Mouse (Mus musculus) heart, adult 8-10 months (tissue): Measurements from ENCODE around the gene P2rx5. TPM values are rescaled to one million over a fixed set of nuclear protein-coding genes. Genes with fewer than 3 reads are reported as not detected.

ENCODE experiments used
- DNase-seq: peaks from one replicate; pipeline ENCODE4 v3.0.0; 2022; ENCODE audit warnings: low spot score
- total RNA-seq, 4 experiments: library from RNA; stranded (reverse); gene quantifications; 2 replicates each; pipeline ENCODE4 v1.2.4; 2022

Gene P2rx5
- total RNA-seq, 4 experiments from 2014 or later = 14.2 to 19.7 (median 16.6) TPM

DNA sequence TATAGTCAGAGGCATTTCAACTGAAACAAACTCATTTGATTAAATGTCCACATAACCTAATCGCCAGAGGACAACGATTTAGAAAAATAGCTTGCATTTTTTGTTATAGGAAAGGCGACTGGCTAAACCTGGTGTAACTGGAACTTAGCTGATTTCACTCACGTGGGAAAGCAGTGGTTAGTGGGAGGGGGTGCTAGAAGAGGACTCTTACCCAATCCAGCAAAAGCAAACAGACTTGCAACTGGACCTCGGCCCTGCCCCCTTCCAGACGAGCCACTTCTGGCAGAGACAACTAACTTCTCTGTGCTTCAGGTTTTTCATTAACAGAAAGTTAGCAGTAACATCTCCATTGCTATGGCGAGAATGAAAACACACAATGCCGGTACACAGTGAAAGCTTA, 15.4 kb downstream of the P2rx5 start:
- no peak for DNase-seq

DNA sequence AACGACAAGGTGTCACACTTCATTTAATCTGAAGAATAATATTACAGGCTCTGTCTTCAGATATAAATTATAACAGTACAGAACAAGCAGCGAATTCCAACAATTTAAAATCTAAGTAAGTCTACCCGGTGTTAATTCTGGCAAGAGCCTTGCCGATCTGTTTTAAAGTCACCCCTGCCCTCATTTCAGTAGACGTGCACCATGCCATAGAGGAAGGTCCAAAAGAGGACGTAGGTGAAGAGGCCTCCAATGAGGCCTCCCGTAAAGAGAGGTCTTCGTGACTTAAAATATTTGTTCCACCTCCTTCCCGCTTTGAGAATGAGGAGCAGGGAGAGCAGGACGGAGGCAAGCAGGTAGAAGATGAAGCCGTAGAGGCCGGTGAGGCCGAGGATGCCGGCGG, 16.0 kb downstream of the P2rx5 start:
- no peak for DNase-seq

DNA sequence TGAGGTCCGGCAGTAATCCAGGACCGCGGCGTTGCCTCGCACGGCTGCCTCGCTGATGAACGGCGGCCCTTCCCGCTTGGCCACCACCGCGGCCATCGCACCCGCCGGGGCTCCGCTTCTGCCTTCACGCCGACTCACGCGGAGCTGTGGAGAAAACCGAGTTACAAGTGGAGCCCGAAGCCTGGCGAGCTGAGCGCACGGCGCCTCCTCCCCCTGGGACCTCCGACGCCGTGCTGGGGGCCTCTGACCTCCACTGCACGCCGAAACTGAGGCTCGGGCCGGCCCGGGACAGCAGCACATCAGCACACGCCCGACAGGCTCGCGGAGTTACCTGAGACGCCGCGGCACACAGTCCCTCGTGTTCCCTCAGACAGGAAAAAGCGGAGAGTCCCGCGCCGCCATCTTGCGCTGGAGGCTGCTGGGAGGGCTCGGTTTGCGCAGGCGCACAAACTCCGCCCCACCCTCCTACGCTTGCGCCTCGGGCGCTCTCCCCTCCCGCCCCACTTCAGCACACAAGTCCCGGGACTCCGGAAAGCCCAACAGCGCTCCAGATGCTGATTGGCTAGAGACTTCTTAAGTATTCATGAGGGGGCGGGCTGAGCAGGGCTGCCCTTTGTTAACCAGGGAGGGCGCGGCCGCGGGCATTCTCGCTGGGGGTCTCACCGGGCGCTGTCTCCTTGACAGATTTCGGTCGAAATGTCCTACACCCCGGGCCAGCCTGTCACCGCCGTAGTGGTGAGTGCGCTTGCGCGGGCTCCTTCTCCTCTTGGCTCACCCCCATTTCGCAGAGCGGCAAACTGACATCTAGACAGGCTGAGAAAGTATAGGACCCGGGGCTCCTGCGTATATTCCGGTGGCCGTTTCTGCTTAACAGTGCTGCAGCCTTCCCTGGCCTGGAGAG, 16.6 kb downstream of the P2rx5 start, which contains the start of the genes Emc6 and Tax1bp3:
Emc6 (minus strand) TSS at position 430 of the 901 bp plus-strand sequence.
Tax1bp3 (plus strand) TSS at position 476 of the 901 bp plus-strand sequence.
- peak; percentile 96 for DNase-seq

DNA sequence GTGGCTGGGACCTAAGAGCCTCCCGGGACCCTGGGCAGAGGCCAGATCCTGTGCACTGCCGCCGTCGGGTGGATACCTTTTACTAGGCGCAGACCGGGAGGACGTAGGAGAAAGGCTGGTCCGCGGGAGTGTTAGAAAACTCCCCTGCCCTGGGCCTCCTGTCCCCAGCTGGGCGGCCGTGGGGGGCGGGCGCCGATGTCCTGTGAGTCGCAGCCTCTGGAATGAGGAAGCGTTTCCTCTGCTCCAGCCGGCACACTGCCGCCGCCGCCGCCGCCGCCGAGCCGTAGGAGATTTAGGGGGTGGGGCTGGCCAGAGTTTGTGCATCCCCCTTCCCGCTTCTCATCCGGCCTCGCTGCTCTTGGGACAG, 17.3 kb downstream of the P2rx5 start:
- peak; percentile 84 for DNase-seq

DNA sequence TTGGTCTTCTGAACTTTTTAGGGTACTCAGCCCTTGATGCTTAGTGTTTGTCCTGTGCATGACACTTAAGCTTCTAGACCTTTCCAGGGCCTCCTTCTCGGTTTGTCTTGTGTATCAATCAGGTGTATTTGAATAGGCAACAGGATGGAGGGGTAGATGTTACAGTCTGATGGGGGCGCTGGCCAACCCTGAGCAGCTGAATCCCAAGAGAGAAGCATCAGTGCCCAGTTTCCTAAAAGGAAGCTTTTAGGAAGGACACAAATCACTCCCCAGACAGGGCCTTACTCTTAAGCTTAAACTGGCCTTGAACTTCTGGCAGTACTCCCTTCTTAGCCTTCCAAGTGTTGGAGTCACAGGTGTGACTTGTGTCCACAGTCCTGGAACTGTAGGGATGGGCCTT, 17.7 kb downstream of the P2rx5 start:
- DNase-seq = no peak

DNA sequence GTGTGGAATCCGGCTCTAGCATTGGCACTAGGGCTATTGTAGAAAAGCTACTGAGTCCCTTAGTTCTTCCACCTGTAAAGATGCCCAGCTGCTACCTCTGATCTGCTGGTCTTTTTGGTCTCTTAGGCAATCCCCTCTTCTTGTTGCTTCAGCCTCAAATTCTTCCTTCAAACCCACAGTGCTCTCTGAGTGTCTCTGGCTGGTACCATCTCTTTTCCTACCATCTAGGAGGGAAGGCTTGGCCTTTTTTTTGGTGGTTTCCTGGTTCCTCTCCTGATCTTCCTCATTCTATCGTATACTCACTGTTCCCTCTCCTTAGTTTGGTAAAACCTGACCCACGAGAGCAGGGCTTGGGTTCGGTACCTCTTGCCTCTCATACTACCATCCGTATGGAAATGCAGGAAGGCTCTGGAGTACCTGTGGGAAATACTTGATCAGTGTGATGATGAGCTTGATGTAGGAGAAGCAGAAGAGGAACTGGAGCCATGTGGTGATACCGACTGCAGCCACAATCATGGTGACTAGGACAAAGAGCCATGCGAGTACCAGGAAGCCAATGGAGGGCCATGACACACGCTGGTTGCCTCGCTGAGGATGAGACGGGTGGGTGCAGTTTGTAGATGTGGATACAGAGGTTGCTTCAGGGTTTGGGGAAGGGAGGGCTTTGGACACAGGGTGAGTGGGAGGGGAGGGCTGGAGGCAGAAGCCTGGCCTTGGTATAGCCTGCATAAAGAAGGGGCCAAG, 25.8 kb downstream of the P2rx5 start:
- no peak for DNase-seq

DNA sequence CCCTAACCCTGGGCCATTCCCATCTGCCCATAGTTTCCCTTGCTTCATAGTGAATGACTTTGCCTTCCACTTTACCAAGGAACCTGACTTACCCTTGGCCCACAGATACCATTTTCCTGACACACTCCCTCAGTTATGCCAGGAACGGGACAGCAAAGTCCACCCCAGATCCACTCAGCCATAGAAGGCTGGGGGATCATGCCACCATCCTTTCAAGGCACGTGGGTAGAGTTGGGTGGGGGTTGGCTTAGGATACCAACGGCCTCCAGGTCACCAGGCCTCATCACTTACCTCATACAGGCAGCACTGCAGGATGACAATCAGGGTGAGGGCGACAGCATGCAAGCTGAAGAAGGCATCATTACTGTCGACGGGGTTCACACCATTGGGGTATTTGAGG, 27.0 kb downstream of the P2rx5 start:
- no peak for DNase-seq

DNA sequence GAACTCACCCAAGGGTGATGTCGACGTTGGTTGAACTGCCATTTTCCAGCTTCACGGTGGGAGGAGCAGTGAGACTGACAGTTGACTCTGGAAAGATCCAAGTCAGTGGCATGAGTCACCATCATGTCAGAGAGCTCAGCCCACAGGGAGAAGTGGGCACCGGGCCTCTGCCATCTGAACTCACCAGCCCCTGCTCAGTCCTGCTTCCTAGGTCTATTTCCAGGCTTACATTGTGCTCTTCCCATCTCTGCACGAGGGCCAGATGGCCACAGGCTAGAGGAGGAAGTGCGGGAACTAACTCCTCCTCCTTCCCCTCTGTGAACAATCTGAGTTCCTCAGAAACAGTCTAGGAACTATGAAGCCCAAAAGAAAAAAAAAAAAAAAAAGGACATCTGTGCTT, 32.8 kb downstream of the P2rx5 start:
- no peak for DNase-seq

DNA sequence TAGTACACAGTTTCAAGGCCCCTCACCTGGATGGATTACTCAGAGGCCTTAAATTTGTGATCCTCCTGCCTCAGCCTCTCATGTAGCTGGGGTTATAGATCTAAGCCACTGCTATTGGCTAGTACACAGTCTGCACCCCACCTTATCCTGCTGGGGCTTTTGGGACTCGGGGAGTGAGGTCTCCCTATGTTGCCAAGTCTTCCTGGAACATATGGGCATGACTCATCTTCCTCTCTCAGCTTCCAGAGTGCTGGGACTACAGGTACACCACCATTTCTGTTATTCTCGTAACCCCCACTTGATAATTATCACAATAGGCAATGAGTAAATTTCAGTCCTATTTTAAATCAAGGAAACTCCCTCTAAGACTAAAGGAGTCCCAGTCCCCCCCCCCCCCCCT, 34.2 kb downstream of the P2rx5 start:
- no peak for DNase-seq

DNA sequence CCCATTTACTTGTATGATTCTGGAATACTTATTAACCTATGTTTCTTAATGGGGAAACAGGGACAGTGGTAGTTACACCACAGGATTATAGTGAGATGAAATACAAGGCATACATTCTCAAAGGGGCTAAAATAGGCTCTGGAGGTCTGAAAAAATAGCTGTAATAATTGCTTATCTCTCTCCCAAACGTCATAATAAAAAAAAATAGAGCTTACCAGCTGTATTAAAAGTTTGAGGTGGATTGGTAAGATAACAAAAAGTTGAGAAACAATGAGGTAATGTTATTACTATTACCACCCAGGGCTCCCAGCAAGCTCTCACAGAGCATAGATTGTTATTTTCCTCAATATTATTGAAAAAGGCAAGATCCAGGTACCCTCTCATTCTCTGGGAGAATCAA, 38.0 kb downstream of the P2rx5 start:
- DNase-seq = no peak

DNA sequence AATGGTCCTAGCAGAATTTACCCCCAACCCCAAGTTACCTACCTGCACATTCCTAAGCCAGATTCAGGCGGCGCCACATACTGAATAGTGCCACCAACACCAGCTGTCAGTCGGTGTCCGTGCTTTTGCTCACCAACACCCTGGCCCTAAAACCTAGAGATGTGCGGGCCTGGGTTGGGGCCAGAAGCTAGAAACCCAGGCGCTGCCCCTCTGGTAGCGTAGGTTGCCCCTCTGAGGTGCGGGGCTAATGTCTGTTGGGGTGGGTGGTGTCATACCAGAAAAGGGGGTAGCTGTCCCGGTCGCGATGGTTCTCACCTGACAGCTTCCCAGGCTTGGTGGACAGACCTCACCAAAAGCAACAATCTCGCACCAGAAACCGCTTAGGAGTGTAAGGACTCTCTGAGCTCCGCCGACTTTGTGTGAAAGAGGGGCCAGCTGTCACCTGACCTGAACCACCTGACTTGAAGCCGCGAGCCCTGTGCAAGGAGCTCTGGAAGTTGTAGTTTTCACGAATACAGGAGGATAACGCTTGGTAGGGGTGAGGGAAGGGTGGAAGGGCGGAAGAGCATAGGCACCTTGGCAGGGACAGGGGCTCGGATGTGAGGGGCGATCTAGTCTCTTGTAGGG, 38.5 kb downstream of the P2rx5 start, which contains the start of gene Ctns:
Ctns (minus strand) TSS at position 440 of the 627 bp plus-strand sequence.
- peak; percentile 91 for DNase-seq

DNA sequence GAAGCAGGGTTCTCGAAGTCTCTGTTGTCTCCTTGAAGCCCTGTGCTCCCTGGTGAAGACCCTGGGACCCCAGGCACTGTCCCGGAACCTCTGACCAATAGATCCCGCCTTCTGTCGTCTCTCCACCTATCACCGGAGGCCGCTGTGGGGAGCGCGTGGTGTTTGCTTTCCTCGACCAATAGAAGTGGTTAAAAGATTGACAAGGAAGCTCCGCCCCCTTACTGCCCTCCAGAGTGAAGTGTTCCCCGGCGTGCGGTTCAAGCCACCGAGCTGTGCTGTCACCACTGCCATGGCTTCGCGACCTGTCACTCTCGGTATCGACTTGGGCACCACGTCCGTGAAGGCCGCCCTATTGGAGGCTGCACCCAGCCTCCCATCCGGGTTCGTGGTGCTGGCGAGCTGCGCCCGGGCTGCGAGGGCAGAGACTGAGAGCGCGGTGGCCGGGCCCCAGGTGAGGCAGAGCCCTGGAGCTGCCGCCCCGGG, 39.0 kb downstream of the P2rx5 start, which contains the start of gene Shpk:
Shpk (plus strand) TSS at position 231 of the 483 bp plus-strand sequence.
- DNase-seq = peak; percentile 96

DNA sequence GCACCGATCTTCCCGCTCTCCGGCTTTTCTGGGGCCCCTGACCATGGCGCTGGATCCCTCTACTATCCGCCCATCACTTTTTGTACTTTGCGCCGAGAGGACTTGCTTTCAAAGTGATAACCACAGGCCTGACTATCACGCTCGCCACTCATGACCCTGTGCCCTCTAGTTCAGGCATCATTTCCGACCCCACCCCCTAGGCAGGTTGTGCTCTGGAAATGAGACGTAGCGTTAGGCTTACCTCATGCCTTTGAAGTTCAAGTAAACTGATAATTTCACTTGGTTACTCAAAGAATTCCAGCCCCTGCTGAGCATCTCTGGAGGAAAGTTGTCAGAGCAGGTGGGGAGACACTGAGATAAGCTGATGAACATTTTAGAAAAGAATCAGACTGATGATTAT, 39.7 kb downstream of the P2rx5 start:
- no peak for DNase-seq

DNA sequence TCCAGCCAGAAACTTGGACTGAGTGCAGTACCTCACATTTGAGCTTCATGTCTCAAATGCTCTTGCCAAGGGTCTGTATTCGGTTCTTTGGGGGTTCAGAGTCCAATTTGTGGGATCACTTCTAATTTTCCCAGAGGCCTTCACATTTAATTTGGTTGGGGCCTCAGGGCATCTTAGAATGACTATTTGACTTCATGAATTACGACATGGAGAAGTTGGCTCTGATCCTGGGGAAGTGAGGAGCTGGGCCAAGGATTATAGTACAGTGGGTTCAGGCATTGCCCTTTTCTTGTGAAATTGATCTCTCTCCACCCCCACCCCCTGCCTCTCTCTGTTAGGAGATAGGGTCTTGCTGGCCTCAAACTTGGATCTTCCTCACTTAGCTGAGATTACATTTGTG, 40.8 kb downstream of the P2rx5 start:
- no peak for DNase-seq

DNA sequence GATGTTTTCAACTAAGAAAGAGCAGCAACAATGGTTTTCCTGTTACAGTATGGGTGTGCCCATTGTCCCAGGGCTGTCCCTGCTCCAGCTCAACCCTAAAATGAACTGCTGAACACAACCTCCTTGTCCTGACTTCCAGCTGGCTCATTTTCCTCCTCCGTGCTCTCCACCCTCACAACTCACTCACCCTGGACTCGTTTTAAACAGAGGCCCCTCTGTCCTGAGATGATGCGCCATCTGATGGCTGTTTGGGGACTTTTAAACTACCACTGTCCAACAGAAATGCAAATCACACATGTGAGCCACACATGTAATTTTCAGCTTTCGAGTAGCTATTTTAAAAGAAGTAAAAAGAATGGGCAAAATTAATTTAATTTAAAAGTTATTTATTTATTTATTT, 41.4 kb downstream of the P2rx5 start:
- DNase-seq = no peak

DNA sequence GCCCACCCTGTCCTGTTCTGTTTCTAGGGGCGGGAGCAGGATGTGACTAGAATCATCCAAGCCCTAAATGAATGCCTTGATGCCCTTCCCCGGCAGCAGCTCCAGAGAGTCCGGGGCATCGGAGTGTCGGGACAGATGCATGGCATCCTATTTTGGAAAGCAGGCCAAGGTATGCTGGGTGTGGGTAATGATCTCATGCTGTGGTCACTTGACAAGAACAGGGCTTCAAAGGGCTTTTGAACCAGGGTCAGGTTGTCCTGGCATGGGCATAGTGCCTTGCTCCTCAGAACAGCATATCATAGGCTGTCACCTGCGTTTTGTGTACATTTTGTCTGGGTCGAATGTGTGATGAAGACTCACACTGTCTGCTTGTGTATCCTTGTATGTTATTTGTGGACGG, 43.7 kb downstream of the P2rx5 start:
- peak; percentile 35 for DNase-seq

DNA sequence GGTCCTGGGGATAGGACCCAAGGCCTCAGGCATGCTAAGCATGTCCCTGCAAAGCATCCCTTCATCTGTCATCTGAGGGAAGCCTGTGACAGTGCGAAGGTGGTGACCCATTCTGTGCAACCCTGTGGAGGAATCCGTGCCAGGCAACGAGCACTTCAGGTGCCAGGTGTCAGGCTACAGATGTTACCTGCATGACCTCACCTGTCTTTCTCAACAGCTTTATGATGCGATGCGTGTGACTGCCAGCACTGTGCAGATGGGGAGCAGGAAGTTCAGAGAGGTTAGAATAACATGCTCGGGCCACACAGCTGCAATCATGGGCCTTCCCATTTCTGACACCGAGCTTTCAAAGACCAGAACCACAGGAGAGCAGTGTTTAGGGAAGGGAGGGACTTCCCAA, 45.0 kb downstream of the P2rx5 start:
- no peak for DNase-seq

DNA sequence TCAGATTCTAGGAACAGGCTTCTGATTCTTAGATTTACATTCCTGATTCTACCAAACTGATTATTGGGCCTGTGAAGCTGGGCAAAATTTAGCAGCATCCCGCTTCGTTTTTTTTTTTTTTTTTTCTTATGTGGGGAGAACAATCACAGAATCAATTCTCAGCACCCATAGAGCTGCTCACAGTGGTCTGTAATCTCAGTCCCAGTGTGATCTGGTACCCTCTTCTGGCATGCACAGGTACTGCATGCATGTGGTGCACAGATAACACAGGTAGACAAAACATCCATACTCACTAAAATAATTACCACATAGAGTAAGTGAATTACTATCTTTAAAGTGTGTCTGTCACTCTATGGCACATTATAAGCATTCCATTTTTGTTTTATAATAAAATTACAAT, 47.4 kb downstream of the P2rx5 start:
- no peak for DNase-seq

DNA sequence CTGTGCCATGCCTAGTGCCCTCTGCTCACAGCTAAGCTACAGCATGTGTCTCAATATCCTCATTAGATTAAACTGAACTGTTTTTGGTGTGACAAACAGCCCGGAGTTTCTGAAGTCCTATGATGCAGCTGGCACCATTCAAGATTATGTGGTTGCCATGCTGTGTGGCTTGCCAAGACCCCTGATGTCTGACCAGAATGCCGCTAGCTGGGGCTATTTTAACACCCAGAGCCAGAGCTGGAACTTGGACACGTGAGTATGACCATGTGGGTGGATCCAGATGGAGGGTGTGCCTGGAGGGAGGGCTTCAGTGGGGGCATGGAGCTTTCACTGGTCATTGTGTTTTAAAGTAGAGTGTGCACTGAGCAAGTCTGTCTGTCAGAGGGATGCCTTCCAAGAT, 53.7 kb downstream of the P2rx5 start:
- DNase-seq = no peak

DNA sequence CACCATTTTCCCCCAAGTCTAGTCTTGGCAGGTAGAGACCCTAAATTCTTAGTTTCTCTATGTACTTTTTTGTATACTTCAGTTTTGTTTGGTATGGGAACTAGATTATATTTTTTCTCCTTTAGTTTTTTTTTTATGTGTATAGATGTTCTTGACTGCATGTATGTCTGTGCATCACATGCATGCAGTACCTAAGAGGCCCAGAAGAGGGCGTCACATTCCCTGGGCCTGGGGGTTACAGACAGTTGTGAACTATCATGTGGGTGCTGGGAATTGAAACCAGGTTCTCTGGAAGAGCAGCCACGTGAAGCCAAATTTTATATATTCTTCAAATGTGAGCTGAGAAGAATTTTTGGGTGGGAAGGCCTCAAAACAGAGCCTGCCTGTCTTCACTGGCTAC, 59.5 kb downstream of the P2rx5 start:
- no peak for DNase-seq

DNA sequence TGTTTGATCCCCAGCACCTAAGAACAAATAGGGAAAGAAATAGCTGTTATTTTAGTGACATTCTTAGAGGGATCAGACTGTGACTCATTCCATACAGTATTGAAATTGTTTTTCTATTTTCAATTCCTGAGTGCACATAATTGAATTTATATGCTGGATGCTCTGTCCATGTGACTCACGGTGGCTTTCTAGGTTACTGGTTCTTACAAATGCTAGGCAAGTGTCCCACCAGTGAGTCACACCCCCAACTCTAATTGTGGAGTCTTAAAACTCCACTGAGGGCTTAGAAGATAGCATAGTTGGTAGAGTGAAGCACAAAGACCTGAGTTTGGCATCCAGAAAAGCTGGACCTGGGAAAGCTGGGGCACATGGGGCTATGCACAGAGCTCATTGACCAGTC, 60.4 kb downstream of the P2rx5 start:
- DNase-seq = no peak
